15 mouse cellular contexts compared by ENCODE assay signal in genomic region chr3:95307100-95307499, GRCm38 (mm10). TPM values are rescaled to one million over a fixed set of nuclear protein-coding genes. Genes with fewer than 3 reads are reported as not detected.
A peak's percentile ranks its signal among the peaks of the same experiment; 100 is the strongest.
DNase-seq lines count a peak whose midpoint lies in the region; ATAC-seq lines count a peak whose summit lies in the region.
"Had no signal": no experiment of that assay in that cellular context is flagged by ENCODE, and none has a peak within 500 bp of the region (broad histone marks: within the 10 kb centered on the region; RNA-seq: fewer than 3 reads in every experiment).

Anxa9 (minus strand) TSS chr3:95307176.

- no peaks in the 10 kb centered on the region for H3K36me3 ChIP-seq in heart, embryonic 12.5 days
- no peaks in the 10 kb centered on the region for H3K36me3 ChIP-seq in kidney, embryonic 16.5 days (ENCODE audit: insufficient read depth, low read length)
- H3K36me3 ChIP-seq: lung, embryonic 15.5 days; midbrain, embryonic 15.5 days had no signal

- H3K4me3 ChIP-seq in heart, embryonic 12.5 days: no peak within 1 kb of the TSS
- H3K4me3 ChIP-seq in kidney, embryonic 16.5 days (ENCODE audit: low read length): no peak within 1 kb of the TSS
- H3K4me3 ChIP-seq: heart, adult 2 months; lung, embryonic 15.5 days; midbrain, embryonic 15.5 days; neural tube, embryonic 12.5 days had no signal

- no peak within 1 kb of the TSS for H3K4me2 ChIP-seq in heart, embryonic 12.5 days
- peak within 1 kb of the TSS; percentile 24; the same call in 1 of the 2 replicates for H3K4me2 ChIP-seq in kidney, embryonic 16.5 days (replicated peaks; ENCODE audit: low read depth, low read length)
- H3K4me2 ChIP-seq: lung, embryonic 15.5 days; midbrain, embryonic 15.5 days; neural tube, embryonic 12.5 days had no signal

- WGBS in heart, embryonic 12.5 days: 51% methylated on average over 7 of the region's 7 CpGs
- 40% methylated on average over 7 of the region's 7 CpGs for WGBS in kidney, embryonic 16.5 days

- H3K4me1 ChIP-seq in heart, embryonic 12.5 days (replicated peaks): peaks cover 10% of the 10 kb centered on the region
- H3K4me1 ChIP-seq in kidney, embryonic 16.5 days (ENCODE audit: insufficient read depth, low read length): peaks cover 6% of the 10 kb centered on the region
- H3K4me1 ChIP-seq: lung, embryonic 15.5 days; midbrain, embryonic 15.5 days; neural tube, embryonic 12.5 days had no signal

- H3K27me3 ChIP-seq in heart, embryonic 12.5 days (replicated peaks): no peaks in the 10 kb centered on the region
- H3K27me3 ChIP-seq in kidney, embryonic 16.5 days (ENCODE audit: insufficient read depth, low read length): no peaks in the 10 kb centered on the region
- H3K27me3 ChIP-seq: lung, embryonic 15.5 days; midbrain, embryonic 15.5 days; neural tube, embryonic 12.5 days had no signal

- H3K9me3 ChIP-seq in heart, embryonic 12.5 days (replicated peaks): no peaks in the 10 kb centered on the region
- H3K9me3 ChIP-seq in kidney, embryonic 16.5 days (ENCODE audit: low read length): no peaks in the 10 kb centered on the region
- H3K9me3 ChIP-seq: lung, embryonic 15.5 days; midbrain, embryonic 15.5 days; neural tube, embryonic 12.5 days had no signal

- DNase-seq in heart, adult 9 months (ENCODE audit: low spot score in 2 of 2): no peak
- no peak for DNase-seq in kidney, postnatal 10 days
- DNase-seq in urinary bladder, postnatal 14 days (ENCODE audit: low spot score): peak; percentile 28
- DNase-seq in urinary bladder, postnatal 10 days (ENCODE audit: low spot score): no peak
- no peak for DNase-seq in B cell, adult 2 months
- DNase-seq: cerebellum, adult 11-12 months; embryo, embryonic 11 days; retina, postnatal 1 day had no signal

- ATAC-seq in heart, embryonic 12.5 days (ENCODE audit: insufficient number of reproducible peaks, low FRiP score): peak; percentile 41; the same call in 1 of the 2 replicates
- ATAC-seq in kidney, embryonic 16.5 days (ENCODE audit: low FRiP score, low TSS enrichment): peak; percentile 65
- ATAC-seq: activated CD4-positive, CD25-positive, alpha-beta regulatory T cell, adult 4 months; midbrain, embryonic 15.5 days had no signal

- H3K27ac ChIP-seq in heart, embryonic 12.5 days (ENCODE audit: poor library complexity, severe bottlenecking): no peak within 1 kb of the TSS
- H3K27ac ChIP-seq in kidney, embryonic 16.5 days (ENCODE audit: low read length): peak within 1 kb of the TSS; percentile 67
- H3K27ac ChIP-seq: heart, adult 2 months; lung, embryonic 15.5 days; midbrain, embryonic 15.5 days; neural tube, embryonic 12.5 days had no signal

- H3K9ac ChIP-seq in heart, embryonic 12.5 days: no peak within 1 kb of the TSS
- H3K9ac ChIP-seq in kidney, embryonic 16.5 days (replicated peaks; ENCODE audit: low read length): peak within 1 kb of the TSS; percentile 19; the same call in 1 of the 2 replicates
- H3K9ac ChIP-seq: lung, embryonic 15.5 days; midbrain, embryonic 15.5 days; neural tube, embryonic 12.5 days had no signal

RNA-seq across cellular contexts. Expression of gene Anxa9, which starts in this region (rescaled TPM):
- polyA plus RNA-seq in heart, embryonic 12.5 days (2016; fragmentation: Nextera tagmentation; extraction: Ambion mirVana): 1.2 and 1.7 TPM in 2 replicates
- polyA plus RNA-seq in kidney, embryonic 16.5 days (2015; fragmentation: Nextera tagmentation; extraction: Ambion mirVana): 8.6 and 9.4 TPM in 2 replicates
